16 mouse cellular contexts compared by ENCODE assay signal in the genomic region with DNA sequence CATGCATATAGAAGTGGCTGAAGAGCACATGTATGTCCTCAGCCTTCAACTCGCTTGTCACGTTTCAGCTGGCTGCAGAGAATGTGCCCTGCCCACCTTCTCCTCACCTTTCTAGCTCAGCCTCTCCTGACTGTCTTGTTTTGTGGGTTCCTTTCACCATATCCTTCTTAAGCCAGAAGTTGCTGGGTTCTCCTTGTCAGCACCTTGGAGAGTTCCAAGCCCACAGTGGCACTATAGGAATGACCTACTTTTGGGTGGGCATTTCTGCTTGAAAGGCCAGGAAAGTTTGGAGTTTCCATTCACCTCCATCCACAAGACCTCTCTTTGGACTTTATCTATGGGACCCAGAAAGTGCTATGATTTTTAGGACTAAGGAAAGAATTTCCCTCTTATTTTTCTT.
A peak's percentile ranks its signal among the peaks of the same experiment; 100 is the strongest.
DNase-seq lines count a peak whose midpoint lies in the region; ATAC-seq and TF ChIP-seq lines count a peak whose summit lies in the region.
"Had no signal": no experiment of that assay in that cellular context is flagged by ENCODE, and none has a peak within 500 bp of the region (broad histone marks: within the 10 kb centered on the region; RNA-seq: fewer than 3 reads in every experiment).

No protein-coding gene starts in this region.

- WGBS in kidney, embryonic 16.5 days: 54% methylated on average over 2 of the region's 2 CpGs

- DNase-seq in kidney, postnatal 4 days: peak; percentile 57 to 61
- peak; percentile 37 for DNase-seq in Muller cell, postnatal 12 days (ENCODE audit: inconsistent ontology term)
- peak; percentile 68 for DNase-seq in embryo, embryonic 11 days
- DNase-seq in frontal cortex, postnatal 10 days (ENCODE audit: low spot score in 2 of 2): no peak
- no peak for DNase-seq in heart, adult 18-20 months
- DNase-seq: cerebellum, adult 11-12 months; forebrain, postnatal 0 days; heart, adult 11 months; heart, postnatal 36 days; kidney, adult 9 months; layer of hippocampus, postnatal 36 days; lung, postnatal 4 days had no signal

- no peak overlapping the region for H3K4me2 ChIP-seq in kidney, embryonic 16.5 days (replicated peaks; ENCODE audit: low read depth, low read length)
- H3K4me2 ChIP-seq in myocyte (ENCODE audit: low read depth): no peak overlapping the region
- H3K4me2 ChIP-seq: embryonic facial prominence, embryonic 15.5 days had no signal

- no peaks in the 10 kb centered on the region for H3K36me3 ChIP-seq in kidney, embryonic 16.5 days (ENCODE audit: insufficient read depth, low read length)
- H3K36me3 ChIP-seq in myocyte (ENCODE audit: control insufficient read depth, insufficient read depth): no peaks in the 10 kb centered on the region
- H3K36me3 ChIP-seq: embryonic facial prominence, embryonic 15.5 days; G1E had no signal

- H3K9me3 ChIP-seq in kidney, embryonic 16.5 days (ENCODE audit: low read length): no peaks in the 10 kb centered on the region
- H3K9me3 ChIP-seq: embryonic facial prominence, embryonic 15.5 days; G1E had no signal

- no peaks in the 10 kb centered on the region for H3K79me2 ChIP-seq in myocyte (ENCODE audit: control insufficient read depth, insufficient read depth)

- no peak overlapping the region for H3K9ac ChIP-seq in kidney, embryonic 16.5 days (replicated peaks; ENCODE audit: low read length)
- H3K9ac ChIP-seq: embryonic facial prominence, embryonic 15.5 days; forebrain, postnatal 0 days had no signal

- no peaks in the 10 kb centered on the region for H3K27me3 ChIP-seq in kidney, embryonic 16.5 days (ENCODE audit: insufficient read depth, low read length)
- H3K27me3 ChIP-seq in myocyte (ENCODE audit: control insufficient read depth, insufficient read depth, insufficient read length): no peaks in the 10 kb centered on the region
- H3K27me3 ChIP-seq: embryonic facial prominence, embryonic 15.5 days had no signal

- H3ac ChIP-seq in myocyte (ENCODE audit: control insufficient read depth, insufficient read length): no peak overlapping the region

- no peak for ATAC-seq in kidney, embryonic 16.5 days (ENCODE audit: low FRiP score, low TSS enrichment)
- ATAC-seq: forebrain, postnatal 0 days had no signal

- no peak overlapping the region for H3K27ac ChIP-seq in kidney, embryonic 16.5 days (ENCODE audit: low read length)
- H3K27ac ChIP-seq: embryonic facial prominence, embryonic 15.5 days had no signal

- no peak overlapping the region for H3K4me3 ChIP-seq in kidney, embryonic 16.5 days (ENCODE audit: low read length)
- no peak overlapping the region for H3K4me3 ChIP-seq in myocyte
- H3K4me3 ChIP-seq: embryonic facial prominence, embryonic 15.5 days had no signal

- no peak for TF ChIP-seq POLR2A in myocyte (IDR thresholded peaks at IDR 0.05; ENCODE audit: insufficient read length, low read depth)

- H3K4me1 ChIP-seq in kidney, embryonic 16.5 days (ENCODE audit: insufficient read depth, low read length): no peaks in the 10 kb centered on the region
- H3K4me1 ChIP-seq: embryonic facial prominence, embryonic 15.5 days had no signal

TF ChIP-seq in myocyte, 11 proteins besides CTCF, POLR2A, EP300 and RAD21:
- TF ChIP-seq SRF (IDR thresholded peaks at IDR 0.05; ENCODE audit: control insufficient read depth, insufficient read length, low read depth): no peak
- TF ChIP-seq MYOG (IDR thresholded peaks at IDR 0.05; ENCODE audit: control insufficient read depth in 1 of 3, insufficient read depth in 1 of 3, insufficient read length in 2 of 3, low read depth in 2 of 3): no peak
- TF ChIP-seq TCF3 (IDR thresholded peaks at IDR 0.05; ENCODE audit: insufficient read length, low read depth): no peak
- TF ChIP-seq MYOD1 (IDR thresholded peaks at IDR 0.05; ENCODE audit: control insufficient read depth in 1 of 3, insufficient read length in 2 of 3, low read depth in 2 of 3): no peak
- TF ChIP-seq TCF12 (IDR thresholded peaks at IDR 0.05; ENCODE audit: insufficient read depth, poor library complexity, severe bottlenecking): no peak
- no peak for TF ChIP-seq MAX (IDR thresholded peaks at IDR 0.05; ENCODE audit: low read depth)
- TF ChIP-seq E2F4 (IDR thresholded peaks at IDR 0.05; ENCODE audit: insufficient read depth): no peak
- peak; percentile 21 for TF ChIP-seq REST (IDR thresholded peaks at IDR 0.05; ENCODE audit: insufficient read depth, insufficient read length)
- no peak for TF ChIP-seq POLR2AphosphoS2 (IDR thresholded peaks at IDR 0.05; ENCODE audit: insufficient read length, low read depth)

Comparison
In these comparisons a context has a peak if more than half of its experiments do, and no peak if none do; other contexts are left out.
1. DNase-seq: peak in kidney, postnatal 4 days (2 of 2), Muller cell, postnatal 12 days (single experiment) and embryo, embryonic 11 days (single experiment); none in frontal cortex, postnatal 10 days (0 of 2) and heart, adult 18-20 months (0 of 2).